Mouse (Mus musculus) erythroid progenitor cell, adult 5-6 weeks (primary cell): ENCODE measurements at regions not wholly inside any gene's neighbourhood (a gene's known extent, or its start where the extent isn't known, plus 50 kb on each side); places are given as distances from the start of the nearest gene placed in this dataset.

Experiments
- ATAC-seq: replicated peaks from 2 replicates; pipeline ENCODE4 v1.8.0; 2016; ENCODE audit warnings: moderate number of reproducible peaks, mild to moderate bottlenecking, moderate TSS enrichment, inconsistent platforms; ENCODE audit not compliant: poor library complexity, low FRiP score, severe bottlenecking

DNA sequence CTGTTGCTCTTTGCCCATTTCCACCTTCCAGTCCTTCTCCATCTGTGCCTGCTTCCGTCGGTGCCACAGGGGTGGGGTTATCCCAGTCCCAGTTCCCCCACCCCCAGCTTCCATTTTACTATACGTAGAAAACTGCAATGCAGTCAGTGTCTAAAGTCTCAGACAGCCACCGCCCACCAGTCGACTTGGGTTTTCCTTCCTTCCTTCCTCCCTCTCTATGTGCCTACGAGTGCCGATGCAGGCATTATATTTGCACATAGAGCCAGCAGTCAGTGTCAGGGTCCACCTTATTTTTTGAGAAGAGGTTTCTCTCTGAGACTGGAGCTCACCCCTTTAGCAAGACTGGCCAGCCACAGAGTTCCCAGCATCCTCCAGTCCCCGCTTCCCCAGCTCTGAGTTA is 218.3 kb upstream of the Amigo2 start:
- no peak for ATAC-seq

DNA sequence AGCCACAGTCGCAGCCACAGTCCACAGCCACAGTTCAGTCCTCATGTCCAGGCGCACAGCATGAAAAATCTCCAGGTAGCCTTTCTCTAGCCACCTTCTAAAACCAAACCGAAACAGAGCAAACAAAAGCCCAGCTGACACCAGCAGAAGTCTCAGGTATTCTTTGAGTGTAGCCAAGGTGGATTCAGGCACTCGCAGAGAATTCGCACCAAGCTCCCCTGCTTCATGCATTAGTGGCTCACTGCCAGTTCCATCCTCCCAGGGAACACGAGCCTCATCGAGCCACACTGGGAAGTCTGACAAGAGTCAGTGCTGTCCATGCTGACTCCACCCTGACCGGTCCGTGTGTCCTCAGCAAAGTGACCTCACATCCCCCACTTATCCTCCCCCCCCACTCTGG is 217.7 kb upstream of the Amigo2 start:
- no peak for ATAC-seq

DNA sequence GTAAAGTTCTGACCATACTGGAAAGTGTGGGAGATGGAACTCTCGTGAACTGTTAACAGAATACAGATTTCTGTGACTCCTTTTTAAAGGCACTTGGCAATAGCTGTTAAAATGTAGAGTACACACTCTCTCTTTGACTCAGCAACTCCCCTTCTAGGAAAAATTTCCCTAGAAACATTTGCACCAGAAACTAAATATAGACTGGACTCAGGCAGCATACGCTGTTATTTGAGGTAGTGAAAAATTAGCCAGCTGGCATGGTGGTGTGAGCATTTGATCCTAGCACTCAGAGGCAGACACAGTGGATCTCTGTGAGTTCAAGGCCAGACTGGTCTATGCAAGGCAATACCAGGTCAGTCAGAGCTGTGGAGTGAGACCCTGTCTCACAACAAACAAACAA is 215.5 kb upstream of the Amigo2 start:
- no peak for ATAC-seq

DNA sequence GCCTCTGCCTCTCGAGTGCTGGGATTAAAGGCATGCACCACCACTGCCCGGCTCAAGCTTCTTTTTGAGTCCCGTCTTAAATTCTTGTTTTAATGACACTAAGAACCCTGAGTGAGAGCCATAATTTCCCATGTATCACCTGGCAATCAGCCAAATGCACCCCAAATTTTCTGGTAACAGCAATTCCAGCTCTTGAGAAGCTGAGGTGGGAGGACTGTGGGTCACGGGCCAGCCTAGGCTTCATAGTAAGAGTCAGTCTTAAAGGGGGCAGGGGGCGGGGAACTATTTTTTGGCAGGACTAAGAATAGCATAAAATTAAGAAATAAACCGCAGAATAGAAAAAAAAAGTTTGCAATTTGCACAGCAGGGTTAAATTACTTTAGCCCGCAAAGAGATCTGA is 214.9 kb upstream of the Amigo2 start:
- no peak for ATAC-seq

DNA sequence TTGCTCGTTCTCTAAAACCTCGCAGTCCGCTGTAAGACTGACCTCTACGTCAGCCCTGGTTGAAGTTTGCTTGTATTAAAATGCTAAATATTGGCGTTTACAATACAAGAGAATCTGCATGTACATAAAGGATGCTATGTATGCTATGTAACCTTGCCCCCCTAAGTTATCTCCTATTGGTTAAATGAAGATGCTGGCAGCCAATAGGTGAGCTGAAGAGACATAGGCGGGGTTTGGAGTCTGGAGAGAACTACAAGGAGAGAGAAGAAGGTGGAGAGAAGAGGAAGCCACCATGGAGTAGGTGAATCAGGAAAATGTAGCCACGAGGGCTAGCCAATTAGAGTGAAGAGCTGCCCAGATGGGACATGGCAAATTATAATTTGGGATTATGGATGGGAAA is 214.0 kb upstream of the Amigo2 start:
- no peak for ATAC-seq

DNA sequence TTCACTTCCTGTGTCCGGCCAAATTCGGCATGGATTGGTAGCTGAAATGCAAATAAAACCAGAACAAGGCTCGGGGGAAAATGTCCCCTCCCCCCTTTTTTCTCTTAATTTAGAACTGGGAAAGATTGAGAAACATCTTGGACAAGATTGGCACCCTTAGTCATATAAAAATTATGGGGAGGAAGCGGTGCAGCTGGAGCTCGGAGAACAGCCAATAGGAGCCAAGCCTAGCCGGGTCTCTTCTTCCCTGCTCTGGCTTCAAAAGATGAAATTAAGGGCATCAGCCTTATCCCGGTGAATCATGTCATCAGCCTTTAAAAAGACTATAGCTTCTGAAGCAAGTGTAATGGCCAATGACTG is 213.3 kb upstream of the Amigo2 start:
- no peak for ATAC-seq

DNA sequence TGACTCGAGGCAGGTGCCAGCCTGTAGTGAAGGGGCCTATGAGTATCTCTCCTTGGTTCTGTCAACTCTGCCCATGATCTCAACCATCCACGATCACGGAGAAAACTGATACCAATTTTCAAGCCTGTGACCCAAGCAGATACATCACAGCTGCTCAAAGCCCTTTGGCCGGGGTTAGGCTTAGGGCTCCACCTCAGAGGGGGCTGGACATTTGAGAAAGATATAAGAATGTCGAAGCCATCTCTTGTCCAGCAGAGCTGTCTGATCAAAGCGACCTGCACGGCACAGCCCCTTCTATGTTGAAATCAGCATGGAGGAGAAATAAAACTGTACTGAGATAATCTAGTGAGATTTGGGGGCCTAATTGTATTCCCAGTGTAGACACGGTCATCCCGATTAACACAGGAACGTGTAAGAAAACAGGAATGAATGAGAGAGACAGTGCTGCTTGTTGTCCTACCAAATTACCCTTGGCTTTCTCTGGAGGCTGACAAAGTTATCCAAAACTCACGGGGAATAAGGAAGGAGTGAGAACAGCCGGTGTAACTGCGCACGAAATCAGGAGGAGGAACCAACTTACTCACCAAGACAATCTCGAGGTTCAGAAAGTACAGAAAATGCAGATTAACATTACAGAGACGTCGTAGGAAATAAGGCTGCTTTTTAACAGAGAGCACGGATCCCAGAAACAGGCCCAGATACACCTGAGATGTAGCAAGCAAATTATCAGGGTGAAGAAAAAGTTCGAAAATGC is 212.7 kb upstream of the Amigo2 start:
- no peak for ATAC-seq

DNA sequence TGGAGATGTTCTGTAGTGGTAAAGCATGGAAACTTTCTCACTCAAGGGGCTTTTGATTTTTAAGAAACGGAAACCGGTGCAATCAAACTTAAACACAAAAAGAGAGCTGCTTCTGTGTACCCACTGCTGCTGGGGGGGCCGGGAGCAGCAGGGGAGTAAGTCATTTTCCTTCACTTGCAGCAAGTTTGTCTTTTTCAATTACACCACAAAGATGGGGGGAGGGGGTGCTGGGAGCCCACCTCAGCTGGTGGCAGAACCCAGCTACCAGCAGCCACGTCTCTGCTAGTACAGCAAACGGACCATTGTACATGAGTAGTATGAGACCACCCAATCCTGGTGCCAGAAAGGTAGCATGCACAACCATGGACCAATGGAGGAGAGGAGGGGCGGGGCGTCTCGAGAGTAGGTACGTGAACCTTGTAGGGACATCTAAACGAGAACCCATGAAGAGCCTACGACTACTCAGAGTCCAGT is 211.7 kb upstream of the Amigo2 start:
- no peak for ATAC-seq

DNA sequence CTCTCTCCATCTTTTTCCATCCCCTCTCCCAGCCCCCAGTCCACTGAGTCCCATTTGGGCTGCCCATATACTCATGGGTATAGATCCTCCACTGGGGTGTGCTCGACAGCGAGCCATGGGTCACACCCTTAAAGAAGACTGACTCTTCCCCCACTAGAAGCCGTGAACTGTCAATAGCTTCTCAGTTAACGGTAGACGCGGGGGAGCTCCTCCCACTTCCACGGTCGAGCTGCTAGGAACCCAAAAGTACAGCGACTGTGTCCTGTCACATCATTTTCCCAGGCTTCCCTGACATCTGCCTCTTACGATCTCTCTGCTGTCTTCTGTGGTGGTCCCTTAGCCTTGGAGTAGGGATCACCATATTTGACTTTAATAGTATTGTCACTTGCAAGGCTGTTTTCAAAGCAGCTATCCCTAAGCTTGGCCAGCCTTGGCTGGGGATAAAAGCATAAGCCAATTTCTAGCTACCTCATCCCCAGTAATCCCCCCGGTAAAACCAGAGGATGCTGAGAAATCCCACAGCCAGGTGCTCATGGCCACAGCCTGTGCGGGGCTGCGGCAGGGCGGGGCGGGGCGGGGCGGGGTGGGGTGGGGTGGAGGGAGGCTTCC is 211.2 kb upstream of the Amigo2 start:
- ATAC-seq = no peak

DNA sequence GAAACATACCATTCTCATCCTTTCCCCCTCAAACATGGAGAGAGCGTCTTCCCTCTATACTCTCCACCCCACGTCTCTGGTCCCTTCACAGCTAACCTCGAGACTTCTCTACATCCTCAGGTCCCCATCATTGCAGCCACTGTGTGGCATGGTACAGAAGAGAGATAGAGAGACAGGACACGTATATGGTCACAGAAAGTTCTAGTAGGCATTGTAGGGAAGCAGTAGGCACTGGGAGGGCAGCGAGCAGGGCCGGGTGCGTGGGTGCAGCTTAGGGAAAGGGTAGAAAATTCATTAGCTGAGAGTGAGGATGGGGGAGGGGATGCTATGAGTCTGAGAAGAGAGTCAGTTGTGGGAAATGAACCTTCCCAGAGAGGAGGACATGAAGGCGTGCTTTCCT is 210.4 kb upstream of the Amigo2 start:
- ATAC-seq = no peak

DNA sequence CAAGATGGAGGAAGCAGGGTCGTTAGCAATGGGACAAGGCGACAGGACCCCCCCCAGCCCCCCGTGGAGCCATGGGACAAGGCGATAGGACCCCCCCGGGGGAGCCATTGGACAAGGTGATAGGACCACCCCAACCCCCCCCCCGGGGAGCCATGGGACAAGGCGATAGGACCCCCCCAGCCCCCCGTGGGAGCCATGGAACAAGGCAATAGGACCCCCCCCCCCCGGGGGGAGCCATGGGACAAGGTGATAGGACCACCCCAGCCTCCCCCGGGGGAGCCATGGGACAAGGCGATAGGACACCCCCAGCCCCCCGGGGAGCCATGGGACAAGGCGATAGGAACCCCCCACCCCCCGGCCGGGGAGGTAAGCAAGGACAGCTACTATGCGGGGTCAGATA is 209.9 kb upstream of the Amigo2 start:
- no peak for ATAC-seq

DNA sequence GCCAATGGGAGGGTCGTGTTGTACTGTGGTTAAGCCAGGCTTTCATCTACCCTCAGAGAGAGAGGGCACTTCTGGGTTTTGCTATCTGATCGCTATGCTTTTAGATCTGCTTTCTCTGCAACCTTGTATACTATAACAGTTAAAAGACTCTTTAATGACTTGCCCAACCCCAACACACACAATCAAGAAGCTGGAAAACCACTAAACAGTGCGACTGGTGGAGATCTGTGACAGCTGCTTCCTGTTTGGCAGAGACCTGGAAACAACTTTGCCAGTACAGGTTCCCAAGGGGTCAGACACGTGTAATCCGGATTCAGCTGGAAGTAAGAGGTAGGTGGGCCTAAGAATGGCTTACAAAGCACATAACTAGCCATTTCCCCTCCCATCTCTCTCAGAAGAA is 208.6 kb upstream of the Amigo2 start:
- ATAC-seq = no peak

DNA sequence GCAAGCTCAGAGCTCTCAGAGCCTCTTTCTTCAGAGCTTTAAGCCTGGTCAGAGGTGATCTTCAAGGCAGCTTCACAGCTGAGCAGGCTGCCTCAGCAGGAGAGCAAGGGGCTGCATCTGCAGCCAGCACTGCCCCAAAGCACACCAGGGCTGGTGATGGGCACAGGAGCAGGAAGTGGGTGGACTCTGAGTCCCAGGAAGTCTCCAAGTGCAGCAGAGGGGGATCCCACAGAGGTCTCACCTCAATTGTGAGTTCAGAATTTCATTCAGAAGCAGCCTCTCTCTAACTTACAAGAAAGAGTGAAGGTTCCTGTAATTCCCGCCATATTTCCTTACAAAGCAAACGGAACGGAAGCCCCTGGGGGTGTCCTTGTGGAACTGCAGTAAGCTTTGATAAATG is 202.6 kb upstream of the Amigo2 start:
- ATAC-seq = no peak

DNA sequence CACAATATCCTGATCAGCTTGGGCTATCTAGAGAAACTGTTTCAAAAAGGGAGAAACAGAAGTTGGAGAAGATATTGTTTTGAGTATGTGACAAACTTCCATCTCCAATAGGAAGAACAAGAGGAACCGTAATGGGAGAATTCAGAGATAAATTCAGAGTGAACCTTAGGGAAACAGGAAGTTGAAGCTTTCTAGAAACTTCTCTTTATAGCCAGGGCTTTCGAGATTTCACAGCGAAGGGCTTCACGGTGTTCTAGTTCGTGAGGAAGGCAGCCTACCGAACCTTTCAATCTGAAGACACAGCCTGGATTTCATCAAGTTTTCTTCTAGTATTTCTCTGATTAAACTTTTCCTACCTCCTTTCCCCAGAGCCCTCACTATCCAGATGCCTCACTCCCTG is 201.9 kb upstream of the Amigo2 start:
- ATAC-seq = no peak

DNA sequence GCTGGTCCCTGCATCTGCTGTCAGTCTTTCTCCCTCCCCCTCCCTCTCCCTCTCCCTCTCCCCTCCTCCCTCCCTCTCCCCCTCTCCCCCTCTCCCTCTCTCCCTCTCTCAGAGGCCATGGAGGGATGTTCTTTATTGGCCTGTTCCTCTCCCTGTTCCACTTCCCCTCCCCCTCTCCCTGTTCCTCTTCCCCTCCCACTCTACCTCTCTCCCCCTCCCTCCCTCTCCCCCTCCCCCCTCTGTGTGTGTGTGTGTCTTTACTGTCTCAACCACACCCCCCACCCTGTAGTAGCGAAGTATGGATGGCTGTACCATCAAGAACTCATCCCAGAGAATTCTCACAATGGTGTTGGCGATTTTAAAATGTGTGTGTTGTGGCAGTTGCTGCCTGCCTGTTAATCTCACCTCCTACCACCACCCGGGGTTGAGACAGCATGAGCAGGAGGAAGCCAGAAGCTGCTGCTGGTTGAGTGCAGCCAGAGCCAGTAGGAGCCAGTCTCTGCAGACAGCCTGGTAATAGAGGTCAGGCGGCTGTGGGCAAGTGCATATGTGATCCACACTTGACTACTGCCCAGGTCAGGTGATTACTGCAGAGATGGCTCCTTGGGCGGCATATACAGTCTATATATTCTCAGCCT is 201.3 kb upstream of the Amigo2 start:
- ATAC-seq = no peak

DNA sequence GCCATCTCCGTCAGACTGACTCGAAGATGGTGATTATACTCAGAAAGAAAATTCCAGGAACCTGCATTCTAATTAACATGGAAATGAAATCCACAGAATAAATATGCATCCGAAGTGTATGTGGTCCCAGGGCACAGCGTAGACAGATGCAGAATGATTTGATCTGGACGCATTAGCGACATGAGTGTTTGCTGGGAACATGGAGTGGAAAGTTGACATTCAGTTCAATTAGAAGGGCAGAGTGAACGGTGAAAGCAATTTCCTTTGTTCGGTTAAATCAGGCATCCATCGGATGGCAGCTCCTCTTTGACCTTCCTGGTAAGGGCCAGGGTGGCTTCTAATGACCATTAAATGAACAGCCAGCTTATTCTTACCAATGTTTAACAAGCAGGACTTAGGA is 199.1 kb upstream of the Amigo2 start:
- no peak for ATAC-seq

DNA sequence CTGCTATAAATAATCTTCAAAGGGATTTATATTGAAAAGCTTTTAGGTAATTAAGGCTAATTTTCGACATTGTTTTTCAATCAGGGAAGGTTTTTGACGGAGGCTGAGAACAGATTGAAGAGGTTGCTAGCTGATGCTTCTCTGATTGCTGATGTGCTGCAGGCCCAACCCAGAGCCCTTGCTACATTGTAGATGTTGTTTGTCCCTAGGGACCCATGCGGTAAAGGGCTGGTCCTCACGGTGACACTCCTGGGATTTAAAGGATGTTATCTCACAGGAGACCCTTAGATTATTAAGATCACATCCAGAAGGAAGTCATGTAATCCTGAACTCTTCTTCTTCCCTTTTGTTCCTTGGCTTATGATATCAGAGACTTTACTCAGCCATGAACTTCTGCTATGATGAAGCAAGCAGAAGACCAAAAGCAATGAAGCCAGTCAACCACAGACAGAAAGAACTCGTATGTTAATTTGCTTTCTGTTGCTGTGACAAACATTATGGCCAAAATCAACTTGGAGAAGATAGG is 191.2 kb upstream of the Amigo2 start:
- no peak for ATAC-seq
